Mouse (Mus musculus): ENCODE results near the gene Rab3d.
"Not testable (repeated sequence)": the region's sequence is repeated elsewhere in the genome, so short reads cannot be mapped to it uniquely, and the experiment has no call there.

Rab3d gene

GRCm38 (mm10) chr9:21908216-21908615 lies 9.8 kb downstream of the Rab3d start:
- no peak for DNase-seq (ENCODE audit: low spot score)

GRCm38 (mm10) chr9:21904031-21904430 lies 14.0 kb downstream of the Rab3d start:
- DNase-seq (ENCODE audit: low spot score): no peak

GRCm38 (mm10) chr9:21901223-21901820 lies 16.7 kb downstream of the Rab3d start:
- DNase-seq (ENCODE audit: low spot score): peak; percentile 10

- no peak for DNase-seq (ENCODE audit: low spot score)
Measured at GRCm38 (mm10) chr9:21889229-21889628, 28.8 kb downstream of the Rab3d start.

GRCm38 (mm10) chr9:21876601-21877000 lies 41.4 kb downstream of the Rab3d start:
- DNase-seq (ENCODE audit: low spot score): no peak

GRCm38 (mm10) chr9:21872204-21872603 lies 45.8 kb downstream of the Rab3d start:
- DNase-seq (ENCODE audit: low spot score): no peak

- no peak for DNase-seq (ENCODE audit: low spot score)
Measured at GRCm38 (mm10) chr9:21870879-21871524, 47.0 kb downstream of the Rab3d start.

GRCm38 (mm10) chr9:21869290-21869689 lies 48.7 kb downstream of the Rab3d start:
- not testable (repeated sequence) for DNase-seq (ENCODE audit: low spot score)

- DNase-seq (ENCODE audit: low spot score): no peak
Measured at GRCm38 (mm10) chr9:21867726-21868125, 50.3 kb downstream of the Rab3d start.

GRCm38 (mm10) chr9:21866641-21867040 lies 51.4 kb downstream of the Rab3d start:
- no peak for DNase-seq (ENCODE audit: low spot score)

- no peak for DNase-seq (ENCODE audit: low spot score)
Measured at GRCm38 (mm10) chr9:21865673-21866398, 52.2 kb downstream of the Rab3d start.

GRCm38 (mm10) chr9:21862181-21862580 lies 55.8 kb downstream of the Rab3d start:
- DNase-seq (ENCODE audit: low spot score): no peak

- not testable (repeated sequence) for DNase-seq (ENCODE audit: low spot score)
Measured at GRCm38 (mm10) chr9:21860349-21860748, 57.6 kb downstream of the Rab3d start.

GRCm38 (mm10) chr9:21859606-21860005 lies 58.4 kb downstream of the Rab3d start:
- DNase-seq (ENCODE audit: low spot score): no peak

- no peak for DNase-seq (ENCODE audit: low spot score)
Measured at GRCm38 (mm10) chr9:21858084-21858483, 59.9 kb downstream of the Rab3d start.

GRCm38 (mm10) chr9:21857501-21857900 lies 60.5 kb downstream of the Rab3d start:
- DNase-seq (ENCODE audit: low spot score): no peak

Measured in spleen, adult 12 weeks (tissue).